Mouse (Mus musculus) megakaryocyte-erythroid progenitor cell, adult 5-6 weeks (primary cell): ENCODE data around the gene Slc22a3. TPM values are rescaled to one million over a fixed set of nuclear protein-coding genes. Genes with fewer than 3 reads are reported as not detected.

Experiments used
- ATAC-seq: replicated peaks from 2 replicates; pipeline ENCODE4 v1.8.0; 2016; ENCODE audit warnings: mild to moderate bottlenecking, inconsistent platforms; ENCODE audit not compliant: severe bottlenecking, poor library complexity, low FRiP score, low TSS enrichment
- total RNA-seq, 2 experiments: library from RNA; stranded (forward) in 1 of 2; stranded (reverse) in 1 of 2; fragments of 200-1000, 215-1000 nt in 1 of 2; fragments of >200 nt in 1 of 2; fragmentation: Nextera tagmentation in 1 of 2; gene quantifications; 2 replicates each; pipeline ENCODE4 v1.2.3; 2014 to 2017

The Slc22a3 gene
- total RNA-seq, 2 experiments from 2014 or later = 26.2 to 27.4 TPM

GRCm38 (mm10) chr17:12369393-12369792, 138.1 kb downstream of the Slc22a3 start:
- no peak for ATAC-seq

Other genes starting within 250 kb of the Slc22a3 start
- 18.8 and 19.9 TPM in 2 replicates for gene Map3k4, start 188.9 kb downstream of the Slc22a3 start, total RNA-seq (2014; fragmentation: Nextera tagmentation)
- gene Map3k4, start 188.9 kb downstream of the Slc22a3 start, total RNA-seq (2017) = 18.2 and 20.2 TPM in 2 replicates
- gene Plg, start 129.1 kb downstream of the Slc22a3 start, total RNA-seq (2014; fragmentation: Nextera tagmentation) = not detected in 2 replicates
- gene Plg, start 129.1 kb downstream of the Slc22a3 start, total RNA-seq (2017) = not detected in 2 replicates
- not detected in 2 replicates for gene Slc22a2, start 76.4 kb upstream of the Slc22a3 start, total RNA-seq (2014; fragmentation: Nextera tagmentation)
- gene Slc22a2, start 76.4 kb upstream of the Slc22a3 start, total RNA-seq (2017) = not detected in 2 replicates
- gene Slc22a1, start 168.1 kb upstream of the Slc22a3 start, total RNA-seq (2014; fragmentation: Nextera tagmentation) = not detected in 2 replicates
- not detected in 2 replicates for gene Slc22a1, start 168.1 kb upstream of the Slc22a3 start, total RNA-seq (2017)